Mouse (Mus musculus) MEL (cell line): ENCODE measurements around the gene Slc30a10. TPM values are rescaled to one million over a fixed set of nuclear protein-coding genes. Genes with fewer than 3 reads are reported as not detected.

Experiments
- DNase-seq: peaks from one replicate; pipeline ENCODE4 v3.0.0; 2011; ENCODE audit warnings: low read depth, low spot score
- H3K27ac ChIP-seq: 2 replicates; pipeline ENCODE4 v1.5.1; 2012; ENCODE audit warnings: low read depth, mild to moderate bottlenecking, control low read depth, low read length, moderate library complexity; ENCODE audit not compliant: control insufficient read depth
- H3K27me3 ChIP-seq, 2 experiments: fragments of 150-350 bp in 1 of 2; sonication (generic) in 1 of 2; 2 replicates each; pipeline ENCODE4 v1.6.1; 2012; ENCODE audit warnings: low read length in 2 of 2, mild to moderate bottlenecking in 2 of 2, improper control_type of control experiment in 1 of 2, moderate library complexity in 1 of 2; ENCODE audit not compliant: insufficient read depth in 2 of 2, control insufficient read depth in 1 of 2
- H3K36me3 ChIP-seq, 2 experiments: 2 replicates each; pipeline ENCODE4 v1.6.1; 2012 to 2014; ENCODE audit warnings: low read length in 2 of 2, improper control_type of control experiment in 1 of 2, inconsistent platforms in 1 of 2, mild to moderate bottlenecking in 1 of 2; ENCODE audit not compliant: insufficient read depth in 2 of 2, control insufficient read depth in 1 of 2
- H3K4me1 ChIP-seq, 2 experiments: fragments of 150-350 bp in 1 of 2; sonication (generic) in 1 of 2; 2 replicates each; pipeline ENCODE4 v1.6.1; 2012; ENCODE audit warnings: low read length in 2 of 2, improper control_type of control experiment in 1 of 2, mild to moderate bottlenecking in 1 of 2; ENCODE audit not compliant: insufficient read depth in 2 of 2, control insufficient read depth in 1 of 2
- H3K4me3 ChIP-seq, 2 experiments: fragments of 150-350 bp in 1 of 2; sonication (generic) in 1 of 2; 2 replicates each; pipeline ENCODE4 v1.5.1; 2012; ENCODE audit warnings: low read depth in 2 of 2, low read length in 2 of 2, mild to moderate bottlenecking in 2 of 2, moderate library complexity in 2 of 2, control low read depth in 1 of 2, improper control_type of control experiment in 1 of 2; ENCODE audit not compliant: control insufficient read depth in 1 of 2, insufficient read depth in 1 of 2
- H3K79me2 ChIP-seq: 2 replicates; pipeline ENCODE4 v1.6.1; 2012; ENCODE audit warnings: mild to moderate bottlenecking, low read length, moderate library complexity; ENCODE audit not compliant: control insufficient read depth, poor library complexity, insufficient read depth
- H3K9ac ChIP-seq: 2 replicates; pipeline ENCODE4 v1.6.1; 2012; ENCODE audit warnings: low read depth, mild to moderate bottlenecking, control low read depth, low read length, moderate library complexity; ENCODE audit not compliant: control insufficient read depth, poor library complexity, severe bottlenecking
- H3K9me3 ChIP-seq: fragments of 150-350 bp; sonication (generic); replicated peaks from 2 replicates; pipeline ENCODE4 v1.6.1; 2012; ENCODE audit warnings: mild to moderate bottlenecking, low read length, improper control_type of control experiment, moderate library complexity; ENCODE audit not compliant: insufficient read depth
- CHD2 ChIP-seq: IDR thresholded peaks from 2 replicates; pipeline ENCODE4 v1.6.1; 2011; ENCODE audit warnings: low read length, improper control_type of control experiment
- E2F4 ChIP-seq: IDR thresholded peaks from 2 replicates; pipeline ENCODE4 v1.6.1; 2011; ENCODE audit warnings: low read depth, low read length, improper control_type of control experiment, borderline replicate concordance
- ELF1 ChIP-seq: IDR thresholded peaks from 2 replicates; pipeline ENCODE4 v1.6.1; 2014; ENCODE audit warnings: low read depth, mild to moderate bottlenecking, inconsistent platforms, low read length, improper control_type of control experiment, moderate library complexity
- EP300 ChIP-seq, 2 experiments: IDR thresholded peaks; 2 replicates each; pipeline ENCODE4 v1.6.1; 2011; ENCODE audit warnings: improper control_type of control experiment in 2 of 2, low read length in 2 of 2, low read depth in 1 of 2, mild to moderate bottlenecking in 1 of 2
- ETS1 ChIP-seq: IDR thresholded peaks from 2 replicates; pipeline ENCODE4 v1.6.1; 2012; ENCODE audit warnings: low read depth, mild to moderate bottlenecking, inconsistent platforms, low read length, improper control_type of control experiment, moderate library complexity
- GABPA ChIP-seq: IDR thresholded peaks from 2 replicates; pipeline ENCODE4 v1.6.1; 2012; ENCODE audit warnings: low read depth, mild to moderate bottlenecking, inconsistent platforms, low read length, improper control_type of control experiment, moderate library complexity
- GATA1 ChIP-seq: IDR thresholded peaks from 2 replicates; pipeline ENCODE4 v1.6.1; 2011; ENCODE audit warnings: low read depth, low read length, improper control_type of control experiment
- KAT2A ChIP-seq: conservative IDR thresholded peaks from 2 replicates; pipeline ENCODE4 v1.6.1; 2012; ENCODE audit warnings: low read depth, low read length, improper control_type of control experiment, inconsistent platforms
- MAX ChIP-seq: IDR thresholded peaks from 2 replicates; pipeline ENCODE4 v1.6.1; 2011; ENCODE audit warnings: low read length, improper control_type of control experiment
- MEF2A ChIP-seq: IDR thresholded peaks from 2 replicates; pipeline ENCODE4 v1.6.1; 2014; ENCODE audit warnings: low read depth, mild to moderate bottlenecking, inconsistent platforms, low read length, improper control_type of control experiment; ENCODE audit not compliant: poor library complexity, insufficient replicate concordance, severe bottlenecking; ENCODE audit errors: extremely low read depth
- MYC ChIP-seq: IDR thresholded peaks from 2 replicates; pipeline ENCODE4 v1.6.1; 2011; ENCODE audit warnings: low read depth, mild to moderate bottlenecking, low read length, improper control_type of control experiment, moderate library complexity
- POLR2AphosphoS2 ChIP-seq: IDR thresholded peaks from 2 replicates; pipeline ENCODE4 v1.6.1; 2011; ENCODE audit warnings: low read length, improper control_type of control experiment
- POLR2AphosphoS5 ChIP-seq: IDR thresholded peaks from 2 replicates; pipeline ENCODE4 v1.6.1; 2012; ENCODE audit warnings: low read depth, borderline replicate concordance, mild to moderate bottlenecking, inconsistent platforms, low read length, moderate library complexity, mixed read lengths
- RAD21 ChIP-seq: IDR thresholded peaks from 2 replicates; pipeline ENCODE4 v1.6.1; 2011; ENCODE audit warnings: mild to moderate bottlenecking, low read depth, low read length, improper control_type of control experiment
- TCF12 ChIP-seq: IDR thresholded peaks from 2 replicates; pipeline ENCODE4 v1.6.1; 2014; ENCODE audit warnings: low read depth, mild to moderate bottlenecking, inconsistent platforms, low read length, improper control_type of control experiment, moderate library complexity
- UBTF ChIP-seq: IDR thresholded peaks from 2 replicates; pipeline ENCODE4 v1.6.1; 2012; ENCODE audit warnings: low read depth, mild to moderate bottlenecking, inconsistent platforms, low read length, improper control_type of control experiment, moderate library complexity, borderline replicate concordance; ENCODE audit not compliant: insufficient read depth
- ZKSCAN1 ChIP-seq: IDR thresholded peaks from 2 replicates; pipeline ENCODE4 v1.6.1; 2012; ENCODE audit warnings: low read depth, mild to moderate bottlenecking, inconsistent platforms, low read length, improper control_type of control experiment, moderate library complexity
- ZMIZ1 ChIP-seq: IDR thresholded peaks from 2 replicates; pipeline ENCODE4 v1.6.1; 2012; ENCODE audit warnings: low read depth, mild to moderate bottlenecking, inconsistent platforms, low read length, improper control_type of control experiment, moderate library complexity
- polyA plus RNA-seq, 2 experiments: library from polyadenylated mRNA; stranded (reverse) in 1 of 2; unstranded in 1 of 2; fragments of >175 nt in 1 of 2; fragments of >200 nt in 1 of 2; gene quantifications; 2 replicates each; pipeline versions ENCODE4 v1.2.1 to v1.2.4; 2012; ENCODE audit warnings: low replicate concordance in 2 of 2, low read depth in 1 of 2; ENCODE audit not compliant: insufficient read length in 2 of 2, insufficient read depth in 1 of 2, missing spikeins in 1 of 2
- total RNA-seq: library from RNA; depleted of rRNA; stranded (reverse); fragments of 300-350 nt; gene quantifications from 2 replicates; pipeline ENCODE4 v1.2.3, GENCODE M21; 2012

Slc30a10 gene
- total and polyA plus RNA-seq, 3 experiments = 2.1 to 7.9 TPM; not detected in 1

DNA sequence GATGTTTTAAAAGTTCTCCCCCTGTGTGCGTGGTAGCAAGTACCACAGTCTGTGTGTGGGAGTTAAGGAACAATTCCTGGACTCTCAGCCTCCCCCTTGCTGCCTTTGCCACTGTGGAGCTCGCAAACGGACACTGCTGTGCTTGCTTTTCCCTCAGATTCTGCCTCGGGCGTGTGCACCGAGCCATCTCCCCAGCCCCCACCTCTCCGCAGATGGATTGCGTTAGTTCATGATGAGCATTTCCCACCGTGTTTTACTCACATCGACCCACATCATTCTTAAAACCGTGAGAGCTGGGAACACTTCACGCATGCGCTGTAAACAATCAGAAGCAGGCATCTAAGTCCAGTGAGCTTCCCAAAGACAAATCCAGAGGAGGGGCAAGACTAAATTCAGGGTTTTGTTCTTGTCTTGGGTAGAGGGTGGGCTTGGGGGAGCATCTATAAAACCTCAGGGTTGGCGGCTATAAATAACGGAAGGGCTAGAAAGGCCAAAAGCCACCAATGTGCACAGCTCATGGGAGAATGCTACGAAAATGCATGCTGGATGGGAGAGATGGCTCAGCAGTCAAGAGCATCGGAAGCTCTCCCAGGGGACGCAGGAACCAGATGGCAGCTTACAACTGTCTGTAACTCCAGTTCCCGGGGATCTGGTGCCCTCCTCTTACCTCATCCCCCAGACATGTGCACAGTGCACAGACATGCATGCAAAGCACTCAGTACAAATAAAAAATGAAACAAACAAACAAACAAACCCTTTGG lies 27.5 kb downstream of the Slc30a10 start:
- TF ChIP-seq POLR2AphosphoS5 (no peak), CHD2 (no peak), ZMIZ1 (no peak), TCF12 (no peak), ELF1 (no peak), ETS1 (no peak), E2F4 (no peak), MYC (no peak), EP300 (IDR thresholded peaks at IDR 0.05; ENCODE audit: low read depth in 1 of 2, low read length in 2 of 2) (no peak), ZKSCAN1 (no peak), MAX (no peak), GABPA (no peak), UBTF (no peak)
- Histone ChIP-seq H3K9ac (no peak overlapping the region), H3K27ac (no peak overlapping the region)

GRCm38 (mm10) chr1:185482762-185483161 lies 28.1 kb downstream of the Slc30a10 start:
- Histone ChIP-seq H3K79me2 (no peaks in the 10 kb centered on the region), H3K9ac (no peak overlapping the region), H3K4me1 (no peaks in the 10 kb centered on the region), H3K4me3 (no peak overlapping the region), H3K27me3 (peaks cover 0 to 5% of the 10 kb centered on the region in 2 experiments; a peak in 3 of 4 replicates), H3K9me3 (no peaks in the 10 kb centered on the region), H3K27ac (no peak overlapping the region), H3K36me3 (no peaks in the 10 kb centered on the region)
- DNase-seq = no peak
- TF ChIP-seq E2F4 (no peak), GATA1 (no peak), POLR2AphosphoS2 (no peak), MEF2A (no peak), KAT2A (no peak), RAD21 (no peak)

More for the DNA sequence above, 27.5 kb downstream of the Slc30a10 start:
- Histone ChIP-seq H3K9me3 (no peaks in the 10 kb centered on the region), H3K79me2 (no peaks in the 10 kb centered on the region), H3K27me3 (peaks cover 0 to 5% of the 10 kb centered on the region in 2 experiments; a peak in 3 of 4 replicates), H3K4me3 (no peak overlapping the region), H3K4me1 (no peaks in the 10 kb centered on the region), H3K36me3 (no peaks in the 10 kb centered on the region)
- DNase-seq = no peak
